Mouse (Mus musculus) splenic B cell, adult 2 months (primary cell): ENCODE data around the gene Gnao1.

Source experiments
- DNase-seq: peaks from one replicate; pipeline ENCODE4 v3.0.0-alpha.2; 2011; ENCODE audit warnings: low read depth, low spot score
- H3K27me3 ChIP-seq: 2 replicates; pipeline ENCODE4 v1.6.1; 2012; ENCODE audit warnings: mild to moderate bottlenecking, low read length, moderate library complexity, mixed read lengths; ENCODE audit not compliant: control insufficient read depth, poor library complexity, insufficient read depth, severe bottlenecking
- H3K36me3 ChIP-seq: 2 replicates; pipeline ENCODE4 v1.6.1; 2012; ENCODE audit warnings: mild to moderate bottlenecking, low read length, moderate library complexity, mixed read lengths; ENCODE audit not compliant: control insufficient read depth, poor library complexity, insufficient read depth, severe bottlenecking

Gnao1 gene

DNA sequence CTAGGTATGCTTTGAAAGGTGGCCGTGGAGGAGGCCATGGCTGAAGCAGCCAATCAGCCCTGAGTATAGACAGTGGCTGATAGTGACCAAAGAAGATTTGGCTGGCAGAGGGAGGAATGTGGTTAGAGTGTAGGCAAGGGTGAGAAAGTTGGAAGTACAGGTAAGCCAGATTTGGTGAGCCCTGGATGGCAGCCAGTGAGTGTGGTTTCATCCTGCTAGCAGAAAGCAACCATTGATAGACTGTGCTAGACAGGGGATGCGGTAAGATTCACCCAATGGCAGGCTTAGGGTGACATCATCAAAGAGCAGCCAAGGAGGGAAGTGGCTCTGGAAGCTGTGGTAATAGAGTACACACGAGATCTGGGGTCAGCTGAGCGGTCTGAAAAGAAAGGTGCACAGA, 88.8 kb downstream of the Gnao1 start:
- H3K27me3 ChIP-seq, result no peaks in the 10 kb centered on the region
- DNase-seq, result no peak
- H3K36me3 ChIP-seq, result no peaks in the 10 kb centered on the region

GRCm38 (mm10) chr8:93902040-93902439, 92.3 kb downstream of the Gnao1 start:
- no peak for DNase-seq
- Histone ChIP-seq H3K27me3 (no peaks in the 10 kb centered on the region), H3K36me3 (no peaks in the 10 kb centered on the region)

DNA sequence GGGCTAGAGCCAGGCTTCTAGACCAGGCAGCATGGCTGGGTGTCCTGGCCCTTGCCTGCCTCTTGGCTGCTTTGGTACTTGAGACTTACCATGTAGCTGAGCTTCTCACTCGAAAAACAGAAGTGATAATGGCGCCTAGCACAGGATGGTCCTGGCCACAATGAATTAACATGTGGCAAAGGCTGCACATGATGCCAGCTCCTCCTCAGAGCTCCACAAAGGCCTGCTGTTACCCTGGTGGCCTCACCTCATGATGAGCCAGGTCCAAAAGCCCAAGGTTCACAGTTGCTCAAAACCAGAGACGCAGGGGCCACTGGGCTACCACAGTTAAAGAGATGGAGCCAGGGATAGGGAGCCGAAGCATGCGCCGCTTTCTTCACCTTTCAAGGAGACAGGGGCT, 97.2 kb downstream of the Gnao1 start:
- H3K27me3 ChIP-seq, result no peaks in the 10 kb centered on the region

GRCm38 (mm10) chr8:93907987-93908441, 98.2 kb downstream of the Gnao1 start:
- no peak for DNase-seq
- no peaks in the 10 kb centered on the region for H3K36me3 ChIP-seq
- H3K27me3 ChIP-seq, result no peaks in the 10 kb centered on the region

More for the DNA sequence above, 97.2 kb downstream of the Gnao1 start:
- no peak for DNase-seq
- H3K36me3 ChIP-seq, result no peaks in the 10 kb centered on the region

DNA sequence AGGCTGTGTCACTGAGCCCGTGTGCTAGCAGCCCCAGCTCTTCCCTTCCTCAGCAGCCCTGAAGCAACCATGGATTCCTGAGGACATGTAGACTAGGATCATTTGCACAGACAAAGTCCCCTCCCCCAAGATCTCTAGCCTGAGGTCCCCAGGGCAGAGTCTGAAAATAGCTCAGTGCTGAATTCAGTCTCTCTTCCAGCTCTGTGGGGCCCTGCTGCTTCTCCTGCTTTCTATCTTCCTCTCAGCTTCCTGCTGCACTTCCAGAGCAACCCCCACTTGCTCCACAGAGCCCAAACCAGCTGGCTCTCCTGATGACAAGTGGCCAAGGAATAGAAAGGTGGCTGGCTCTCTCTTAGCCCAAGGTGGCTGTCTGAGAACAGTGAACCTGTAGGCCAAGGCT, 98.8 kb downstream of the Gnao1 start:
- H3K27me3 ChIP-seq, result no peaks in the 10 kb centered on the region
- H3K36me3 ChIP-seq, result no peaks in the 10 kb centered on the region
- DNase-seq, result no peak

DNA sequence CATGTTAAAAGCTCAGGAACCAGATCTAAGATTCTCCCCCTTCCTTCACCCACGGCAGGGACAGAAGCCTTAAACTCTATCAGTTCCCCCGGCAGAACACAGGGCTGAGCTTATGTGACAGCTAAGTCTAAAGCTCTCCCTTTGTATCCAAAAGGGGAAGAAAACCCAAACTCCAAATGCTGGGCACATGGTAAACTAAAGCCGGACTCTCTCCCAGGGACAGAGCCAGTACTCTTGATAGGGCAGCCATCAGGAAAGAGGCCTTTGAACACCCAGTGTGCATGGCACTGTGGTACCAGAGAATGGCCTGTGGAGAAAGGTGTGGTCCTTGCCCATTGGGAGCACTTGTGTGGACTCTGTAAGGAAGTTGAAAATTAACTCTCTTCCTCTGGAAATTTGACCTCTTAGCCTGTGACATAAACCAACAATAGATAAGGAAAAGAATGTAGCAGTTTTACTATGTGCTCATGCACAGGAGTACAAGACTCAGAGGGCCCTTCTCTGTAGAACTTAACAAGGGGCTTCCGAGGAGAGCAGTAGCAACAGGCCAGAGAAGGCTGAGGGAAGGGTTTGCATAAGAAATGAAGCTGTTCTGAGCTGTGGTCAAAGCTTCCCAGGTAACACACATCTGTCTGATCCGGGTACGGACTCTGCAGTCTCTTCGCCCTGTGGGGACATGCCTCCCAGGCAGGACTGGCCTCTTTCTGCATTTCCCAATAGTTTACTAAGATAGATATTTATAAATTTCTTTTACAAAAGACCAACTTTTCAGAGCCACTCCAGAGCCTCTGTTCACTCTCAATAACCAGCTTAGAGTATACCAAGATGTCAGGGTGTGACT, 102.2 kb downstream of the Gnao1 start:
- DNase-seq, result no peak
- Histone ChIP-seq H3K36me3 (no peaks in the 10 kb centered on the region), H3K27me3 (no peaks in the 10 kb centered on the region)

DNA sequence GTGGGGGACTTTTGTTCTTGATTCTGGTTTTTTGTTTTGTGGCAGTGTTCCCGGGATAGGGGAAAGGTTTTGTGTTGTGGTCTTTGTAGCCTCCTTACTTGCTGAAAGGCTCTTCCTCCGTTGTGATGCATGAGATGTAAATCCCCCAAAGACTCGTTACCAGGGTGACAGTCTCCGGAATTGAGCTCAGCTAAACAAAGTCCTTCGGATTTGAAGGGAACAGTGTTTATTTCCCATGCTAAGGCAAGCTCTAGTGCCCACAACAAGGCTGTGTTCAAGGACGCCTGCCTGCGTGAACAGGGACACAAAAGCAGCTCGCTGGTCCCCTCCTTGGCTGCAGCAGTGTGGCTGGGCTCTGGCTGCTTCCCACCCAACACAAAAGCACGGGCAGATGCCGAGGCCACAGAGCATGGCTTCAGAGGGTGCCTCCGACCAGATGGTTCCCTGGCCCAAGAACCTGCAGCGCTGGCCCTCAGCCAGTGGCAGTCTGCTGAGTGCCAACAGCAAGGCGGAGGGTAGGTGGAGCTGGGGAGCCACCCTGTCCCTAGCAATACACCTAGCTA, 108.2 kb downstream of the Gnao1 start:
- no peak for DNase-seq
- H3K36me3 ChIP-seq, result no peaks in the 10 kb centered on the region
- no peaks in the 10 kb centered on the region for H3K27me3 ChIP-seq

- H3K36me3 ChIP-seq, result no peaks in the 10 kb centered on the region
- no peak for DNase-seq
Observed at GRCm38 (mm10) chr8:93918580-93918979, 108.8 kb downstream of the Gnao1 start.

GRCm38 (mm10) chr8:93919422-93919821, 109.7 kb downstream of the Gnao1 start:
- Histone ChIP-seq H3K36me3 (no peaks in the 10 kb centered on the region), H3K27me3 (no peaks in the 10 kb centered on the region)
- no peak for DNase-seq

More at GRCm38 (mm10) chr8:93918580-93918979, 108.8 kb downstream of the Gnao1 start:
- no peaks in the 10 kb centered on the region for H3K27me3 ChIP-seq

GRCm38 (mm10) chr8:93919916-93920589, 110.3 kb downstream of the Gnao1 start:
- no peak for DNase-seq
- Histone ChIP-seq H3K27me3 (no peaks in the 10 kb centered on the region), H3K36me3 (no peaks in the 10 kb centered on the region)

- DNase-seq, result no peak
- Histone ChIP-seq H3K36me3 (no peaks in the 10 kb centered on the region), H3K27me3 (no peaks in the 10 kb centered on the region)
Observed at GRCm38 (mm10) chr8:93920590-93920948, 110.8 kb downstream of the Gnao1 start.

- H3K27me3 ChIP-seq, result no peaks in the 10 kb centered on the region
- no peak for DNase-seq
- H3K36me3 ChIP-seq, result no peaks in the 10 kb centered on the region
Observed at GRCm38 (mm10) chr8:93923897-93924334, 114.2 kb downstream of the Gnao1 start.

DNA sequence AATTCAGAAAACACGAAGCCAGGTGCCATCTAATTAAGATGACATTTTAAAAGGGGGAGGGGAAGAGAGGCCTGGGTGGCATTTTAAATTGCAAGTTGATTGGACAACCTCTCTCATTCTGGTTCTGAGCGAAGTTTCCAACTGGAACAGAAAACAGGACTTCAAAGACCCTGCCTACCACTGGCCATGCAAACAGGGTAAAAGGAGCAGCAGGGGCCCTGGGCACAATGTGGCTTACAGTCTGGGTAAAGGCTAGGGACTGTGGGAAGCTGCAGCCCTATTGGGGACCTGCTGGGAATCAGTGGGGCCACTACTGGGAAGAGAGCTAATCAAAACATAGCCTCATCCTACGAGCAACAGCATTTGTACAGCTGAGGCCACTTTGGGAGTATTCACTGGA, 115.7 kb downstream of the Gnao1 start:
- Histone ChIP-seq H3K27me3 (no peaks in the 10 kb centered on the region), H3K36me3 (no peaks in the 10 kb centered on the region)
- no peak for DNase-seq

DNA sequence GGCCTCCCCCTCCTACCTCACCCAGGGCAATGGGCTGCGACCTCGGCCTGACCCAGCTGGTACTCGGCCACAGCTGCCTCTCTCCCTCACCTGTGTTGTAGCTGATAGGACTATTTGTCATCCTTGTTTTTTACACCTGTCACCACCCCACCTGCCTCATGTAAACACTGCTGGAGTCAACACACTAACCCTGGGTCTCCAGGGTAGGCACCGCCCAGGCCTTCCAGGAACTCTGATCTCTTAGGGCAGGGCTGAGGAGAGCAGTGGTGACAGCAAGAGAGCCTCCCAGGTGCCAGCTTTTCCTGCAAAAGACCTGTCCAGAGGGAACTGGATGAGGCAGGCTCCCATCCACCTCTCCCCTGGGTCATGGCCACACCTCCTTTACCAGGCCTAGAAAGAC, 119.5 kb downstream of the Gnao1 start:
- Histone ChIP-seq H3K27me3 (no peaks in the 10 kb centered on the region), H3K36me3 (no peaks in the 10 kb centered on the region)
- no peak for DNase-seq

DNA sequence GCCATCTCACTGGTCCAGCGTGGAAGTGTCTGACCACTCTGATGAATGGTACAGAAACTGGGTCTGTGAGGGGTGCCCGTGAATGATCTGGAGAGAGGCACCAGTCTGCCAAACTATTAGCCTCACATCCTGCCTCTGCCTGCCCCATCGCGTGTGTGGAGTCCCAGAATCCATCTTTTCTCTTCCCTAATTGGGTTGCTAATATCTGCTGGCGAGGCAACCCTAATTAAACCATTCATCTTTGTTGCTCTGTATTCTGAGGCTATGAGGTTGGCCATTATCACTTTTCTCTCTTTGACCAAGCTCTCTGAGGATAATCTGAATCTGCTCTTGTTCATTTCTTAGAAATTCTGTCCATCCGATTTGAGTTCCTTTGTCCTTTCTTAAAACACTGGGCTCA, 121.6 kb downstream of the Gnao1 start:
- Histone ChIP-seq H3K36me3 (no peaks in the 10 kb centered on the region), H3K27me3 (no peaks in the 10 kb centered on the region)
- DNase-seq, result no peak
